Mouse (Mus musculus) lung, postnatal 14 days (tissue): ENCODE data around the gene Cyp4f17.
"Not testable (repeated sequence)": the region's sequence is repeated elsewhere in the genome, so short reads cannot be mapped to it uniquely, and the experiment has no call there.

Experiments
- DNase-seq: peaks from one replicate; pipeline ENCODE4 v3.0.0; 2021

Cyp4f17 gene

GRCm38 (mm10) chr17:32505851-32506728 is at the start of gene Cyp4f17:
Gene Cyp4f17, plus strand, starts transcription at chr17:32506050.
- DNase-seq: peak; percentile 41

- no peak for DNase-seq
Observed at GRCm38 (mm10) chr17:32468494-32468893, 37.4 kb upstream of the Cyp4f17 start.

GRCm38 (mm10) chr17:32470795-32471194 is 35.1 kb upstream of the Cyp4f17 start:
- no peak for DNase-seq

GRCm38 (mm10) chr17:32472176-32472575 is 33.7 kb upstream of the Cyp4f17 start:
- no peak for DNase-seq

- DNase-seq: no peak
Observed at GRCm38 (mm10) chr17:32474954-32475560, 30.8 kb upstream of the Cyp4f17 start.

- DNase-seq: no peak
Observed at GRCm38 (mm10) chr17:32477204-32477603, 28.6 kb upstream of the Cyp4f17 start.

- DNase-seq: no peak
Observed at GRCm38 (mm10) chr17:32478727-32479126, 27.1 kb upstream of the Cyp4f17 start.

GRCm38 (mm10) chr17:32479554-32480506 is 26.0 kb upstream of the Cyp4f17 start:
- DNase-seq: no peak

DNA sequence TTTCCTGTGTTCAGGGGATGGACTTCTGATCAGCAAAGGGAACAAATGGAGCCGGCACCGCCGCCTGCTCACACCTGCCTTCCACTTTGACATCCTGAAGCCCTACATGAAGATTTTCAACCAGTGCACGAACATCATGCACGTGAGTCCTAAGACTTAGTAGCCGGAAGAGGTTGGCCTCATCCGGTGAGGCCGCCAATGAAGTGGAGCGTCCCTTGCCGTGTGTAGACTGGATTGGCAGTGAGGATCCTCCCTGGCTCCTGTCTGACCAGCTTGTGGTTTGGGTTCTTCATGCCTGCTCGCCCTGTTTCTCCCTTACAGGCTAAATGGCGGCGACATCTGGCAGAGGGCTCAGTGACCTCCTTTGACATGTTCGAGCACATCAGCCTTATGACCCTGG is 24.1 kb upstream of the Cyp4f17 start:
- no peak for DNase-seq

- DNase-seq: peak; percentile 82
Observed at GRCm38 (mm10) chr17:32483200-32483599, 22.6 kb upstream of the Cyp4f17 start.

DNA sequence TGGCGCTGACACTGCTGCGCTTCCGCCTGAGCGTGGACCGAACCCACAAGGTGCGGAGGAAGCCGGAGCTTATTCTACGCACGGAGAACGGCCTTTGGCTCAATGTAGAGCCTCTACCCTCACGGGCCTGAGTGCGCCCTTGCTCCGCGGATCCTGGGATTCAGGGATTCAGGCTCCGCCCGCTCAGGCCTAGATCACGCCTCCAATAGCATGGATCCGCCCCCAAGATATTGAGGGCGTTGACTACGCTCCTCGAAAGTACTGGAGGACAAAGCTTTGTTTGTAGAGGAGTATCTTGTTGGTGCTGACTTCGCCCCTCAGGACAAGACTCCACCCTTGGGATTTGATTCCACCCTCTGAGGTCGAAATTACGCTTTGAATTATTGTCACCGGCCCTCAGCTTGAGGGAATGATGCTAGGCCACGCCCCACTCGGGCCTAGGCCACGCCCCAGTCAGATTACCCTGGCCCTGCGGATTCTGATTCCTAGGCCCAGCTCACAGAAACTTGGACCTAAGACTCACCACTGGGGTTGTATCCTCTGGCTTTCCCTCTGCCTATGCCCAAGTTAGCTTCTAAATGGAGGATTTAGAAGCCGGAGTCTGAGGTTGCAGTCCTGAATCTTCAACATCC is 13.4 kb upstream of the Cyp4f17 start:
- DNase-seq: peak; percentile 32

DNA sequence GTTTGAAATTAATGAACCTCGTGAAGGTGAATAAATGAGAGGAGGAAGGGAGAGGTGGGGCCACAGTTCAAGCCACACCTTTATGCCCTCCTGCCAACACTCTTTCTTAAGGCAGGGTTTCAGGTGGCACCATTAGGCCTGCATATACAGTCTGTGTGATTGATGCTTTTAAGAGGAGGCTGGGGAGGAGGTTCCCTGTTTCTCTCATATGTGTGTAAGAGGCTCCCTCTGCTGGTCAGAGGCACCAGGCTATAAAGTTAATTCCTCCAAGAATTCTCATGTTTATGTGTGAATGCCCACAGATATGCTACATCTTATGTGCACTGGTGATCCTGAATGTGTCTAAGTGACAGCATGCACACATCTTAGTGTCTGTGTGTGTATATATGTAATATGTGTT is 11.2 kb upstream of the Cyp4f17 start:
- peak; percentile 78 for DNase-seq

GRCm38 (mm10) chr17:32500511-32500910 is 5.3 kb upstream of the Cyp4f17 start:
- DNase-seq: not testable (repeated sequence)

DNA sequence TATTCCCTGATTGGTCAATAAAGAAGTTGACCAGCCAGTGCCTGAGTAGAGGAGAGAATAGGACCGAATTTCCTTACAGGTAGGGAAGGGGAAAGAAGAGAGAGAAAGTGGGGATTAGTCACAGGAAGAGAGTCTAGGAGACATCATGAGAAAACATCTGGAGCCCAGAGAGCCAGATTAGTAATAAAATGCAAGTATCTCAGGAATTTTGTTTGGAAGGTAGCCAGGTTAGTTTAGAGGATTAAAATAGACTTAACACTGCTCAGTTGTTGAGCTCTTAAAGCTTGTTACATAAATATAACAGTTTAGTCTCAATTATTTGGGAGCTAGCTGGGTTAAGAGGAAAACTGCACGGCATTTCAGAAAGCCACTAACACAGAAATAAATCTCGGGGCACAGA is 4.8 kb upstream of the Cyp4f17 start:
- DNase-seq: no peak

- DNase-seq: no peak
Observed at GRCm38 (mm10) chr17:32503111-32503510, 2.7 kb upstream of the Cyp4f17 start.

GRCm38 (mm10) chr17:32506729-32507245 is 937 bp downstream of the Cyp4f17 start:
- DNase-seq: no peak

DNA sequence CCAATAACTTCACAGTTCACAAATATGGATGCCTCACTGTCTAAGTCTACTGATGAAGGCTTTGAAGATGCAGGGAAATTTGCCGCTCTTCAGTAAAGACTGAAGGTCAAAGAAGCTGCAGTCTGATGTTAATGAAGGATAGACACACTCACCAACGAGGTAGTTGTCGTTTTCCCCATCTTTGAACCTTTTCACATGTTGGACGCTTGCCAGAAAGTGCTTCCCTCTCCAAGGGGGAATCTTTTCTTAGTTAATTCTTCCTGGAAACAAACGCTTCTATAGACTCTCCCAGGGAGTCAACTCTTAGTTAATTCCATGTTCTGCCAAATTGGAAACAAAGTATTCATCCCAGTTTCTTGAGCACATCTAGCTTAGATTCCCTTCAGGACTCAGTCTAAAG is 10.3 kb downstream of the Cyp4f17 start:
- no peak for DNase-seq

GRCm38 (mm10) chr17:32521981-32522380 is 16.1 kb downstream of the Cyp4f17 start:
- DNase-seq: no peak

- DNase-seq: no peak
Observed at GRCm38 (mm10) chr17:32522386-32522785, 16.5 kb downstream of the Cyp4f17 start.

GRCm38 (mm10) chr17:32522816-32523215 is 17.0 kb downstream of the Cyp4f17 start:
- no peak for DNase-seq

DNA sequence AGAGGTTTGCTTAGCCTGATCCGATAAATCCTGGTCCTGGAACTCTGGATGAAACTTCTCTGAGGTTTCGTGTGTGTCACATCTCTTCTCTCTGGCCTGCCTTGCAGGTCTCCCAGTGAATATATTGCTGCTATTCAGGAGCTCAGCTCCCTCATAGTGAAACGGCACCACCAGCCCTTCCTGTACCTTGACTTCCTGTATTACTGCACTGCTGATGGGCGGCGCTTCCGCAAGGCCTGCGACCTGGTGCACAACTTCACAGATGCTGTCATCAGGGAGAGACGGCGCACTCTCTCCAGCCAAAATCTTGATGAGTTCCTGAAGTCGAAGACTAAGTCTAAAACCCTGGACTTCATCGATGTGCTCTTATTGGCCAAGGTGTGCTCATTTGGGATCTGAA is 18.0 kb downstream of the Cyp4f17 start:
- no peak for DNase-seq

DNA sequence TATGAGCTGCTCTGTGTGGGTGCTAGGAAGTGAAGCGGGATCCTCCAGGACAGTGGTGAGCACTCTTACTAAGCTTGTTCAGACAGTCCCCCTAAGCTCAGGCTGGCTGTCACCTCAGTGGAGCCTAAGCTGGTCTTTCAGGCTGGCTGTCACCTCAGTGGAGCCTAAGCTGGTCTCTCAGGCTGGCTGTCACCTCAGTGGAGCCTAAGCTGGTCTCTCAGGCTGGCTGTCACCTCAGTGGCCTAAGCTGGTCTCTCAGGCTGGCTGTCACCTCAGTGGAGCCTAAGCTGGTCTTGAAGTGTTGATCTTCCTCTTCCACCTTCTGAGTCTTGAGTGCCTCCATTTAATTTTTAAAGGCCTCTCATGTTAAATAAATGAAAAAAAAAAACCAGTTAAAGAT is 20.5 kb downstream of the Cyp4f17 start:
- DNase-seq: not testable (repeated sequence)
